Mouse (Mus musculus): ENCODE results near the gene Trappc3.
A peak's percentile ranks its signal among the peaks of the same experiment; 100 is the strongest.
"Not testable (repeated sequence)": the region's sequence is repeated elsewhere in the genome, so short reads cannot be mapped to it uniquely, and the experiment has no call there.

Gene Trappc3

DNA sequence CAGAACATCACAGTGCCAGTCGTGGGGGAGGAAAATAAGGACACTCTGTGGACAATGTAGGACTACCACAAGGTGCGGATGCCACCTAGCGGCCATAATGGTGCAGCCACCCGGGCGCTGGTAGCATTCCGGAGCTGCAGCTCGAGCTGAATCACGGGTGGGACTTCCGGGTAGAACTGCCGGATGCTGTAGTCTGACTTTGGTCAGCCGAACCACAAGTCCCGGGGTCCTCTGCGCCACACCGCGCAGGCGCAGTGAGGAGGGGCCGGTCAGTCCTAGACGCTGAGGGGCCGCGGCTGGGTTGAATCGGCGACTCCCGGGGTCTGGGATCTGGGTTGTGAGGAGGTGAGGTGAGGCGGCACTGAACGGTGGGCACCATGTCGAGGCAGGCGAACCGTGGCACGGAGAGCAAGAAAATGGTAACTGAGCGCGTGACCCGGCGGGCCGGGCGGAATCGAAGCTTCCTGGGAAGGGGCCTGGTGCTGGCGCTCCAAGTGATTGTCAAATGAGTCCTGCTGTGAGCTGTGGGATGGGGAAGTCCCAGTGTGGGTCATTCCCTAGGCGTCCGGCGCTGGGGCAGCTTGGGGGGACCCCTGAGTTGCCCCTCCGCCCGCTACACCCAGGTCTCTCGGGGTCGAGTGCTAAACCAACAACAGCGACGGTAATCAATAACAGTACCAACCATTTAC is at the start of gene Trappc3:
TSS of gene Trappc3 (plus strand) at position 207 of the 689 bp plus-strand sequence.
- peak; percentile 99 to 100 for DNase-seq

DNA sequence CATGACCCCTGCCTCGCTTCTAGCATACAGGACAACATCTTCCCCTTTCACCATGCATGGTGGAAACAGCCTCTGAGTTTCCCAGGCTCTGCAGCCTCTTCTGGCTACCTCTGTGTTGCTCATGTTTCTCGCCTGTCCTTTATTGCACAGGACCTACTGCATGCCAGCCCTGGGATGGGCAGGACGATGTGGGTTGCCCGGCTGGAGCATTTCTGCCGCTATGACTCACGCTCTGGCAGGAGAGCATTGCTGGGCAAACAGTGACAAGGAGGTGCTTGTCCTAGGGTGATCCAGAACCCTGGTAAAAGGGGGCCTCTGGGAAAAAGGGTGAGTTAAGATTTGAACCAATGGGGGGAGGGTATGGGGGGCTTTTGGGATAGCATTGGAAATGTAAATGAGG is 44.4 kb upstream of the Trappc3 start:
- peak; percentile 74 to 86 for DNase-seq

DNA sequence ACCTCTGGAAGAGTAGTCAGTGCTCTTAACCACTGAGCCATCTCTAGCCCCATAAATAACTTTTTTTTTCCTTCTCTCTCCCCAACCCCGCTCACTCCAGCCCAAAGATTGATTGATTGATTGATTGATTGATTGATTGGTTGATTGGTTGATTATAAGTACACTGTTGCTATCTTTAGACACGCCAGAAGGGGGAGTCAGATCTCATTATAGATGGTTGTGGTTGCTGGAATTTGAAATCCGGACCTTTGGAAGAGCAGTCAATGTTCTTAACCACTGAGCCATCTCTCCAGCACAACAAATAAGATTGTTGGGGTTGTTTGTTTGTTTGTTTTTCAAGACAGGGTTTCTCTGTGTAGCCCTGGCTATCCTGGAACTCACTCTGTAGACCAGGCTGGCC is 42.6 kb upstream of the Trappc3 start:
- DNase-seq: not testable (repeated sequence)

DNA sequence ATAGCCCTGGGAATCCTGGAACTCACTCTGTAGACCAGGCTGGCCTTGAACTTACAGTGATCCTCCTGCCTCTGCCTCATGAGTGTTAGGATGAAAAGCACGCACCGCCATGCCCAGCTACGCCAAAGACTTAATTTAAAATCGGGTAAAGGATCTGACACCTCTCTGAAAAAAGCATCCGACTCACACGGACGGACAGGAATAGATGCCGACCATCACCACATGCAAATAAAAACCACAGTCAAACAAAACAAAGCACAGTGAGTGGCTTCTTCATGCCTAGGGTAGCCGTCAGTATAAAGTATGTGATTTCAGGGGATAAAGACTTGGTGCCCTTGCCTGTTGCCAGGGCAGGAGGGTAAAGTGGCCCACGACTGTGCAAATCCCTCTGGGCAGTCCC is 42.1 kb upstream of the Trappc3 start:
- no peak for DNase-seq

DNA sequence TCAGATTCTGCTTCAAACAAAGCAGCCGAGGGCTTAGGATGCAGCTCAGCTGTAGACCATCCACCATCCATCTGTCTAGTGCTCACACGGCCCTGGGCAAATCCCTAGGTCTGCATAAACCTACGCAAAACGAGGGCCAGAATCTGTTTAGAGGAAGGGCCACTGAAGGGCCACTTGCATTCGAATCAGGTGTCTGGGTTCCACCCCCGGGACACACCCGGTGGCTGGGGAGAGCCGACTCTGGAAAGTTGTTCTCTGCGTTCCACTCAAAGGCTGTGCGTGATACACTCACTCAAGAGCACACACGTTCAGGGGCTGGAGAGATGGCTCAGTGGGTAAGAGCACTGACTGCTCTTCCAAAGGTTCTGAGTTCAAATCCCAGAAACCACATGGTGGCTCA is 39.5 kb upstream of the Trappc3 start:
- DNase-seq: no peak

DNA sequence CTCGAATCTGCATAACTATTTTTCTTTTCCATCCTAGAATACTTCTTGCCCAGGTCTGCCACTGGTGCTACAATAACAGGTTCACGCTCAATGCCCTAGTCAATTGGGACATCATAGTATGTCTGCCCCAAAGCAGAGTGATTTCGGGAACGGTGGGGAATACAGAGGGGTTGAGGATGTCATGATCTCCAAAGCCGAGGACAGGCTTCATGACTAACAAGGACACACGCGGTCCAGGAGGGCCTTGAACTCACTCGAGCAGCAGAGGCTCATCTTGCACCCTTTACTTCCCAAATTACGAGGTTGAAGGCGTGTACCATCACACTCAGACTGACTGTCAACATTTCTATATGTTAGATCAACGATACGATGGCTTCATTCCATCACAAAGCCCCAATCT is 35.5 kb upstream of the Trappc3 start:
- no peak for DNase-seq

DNA sequence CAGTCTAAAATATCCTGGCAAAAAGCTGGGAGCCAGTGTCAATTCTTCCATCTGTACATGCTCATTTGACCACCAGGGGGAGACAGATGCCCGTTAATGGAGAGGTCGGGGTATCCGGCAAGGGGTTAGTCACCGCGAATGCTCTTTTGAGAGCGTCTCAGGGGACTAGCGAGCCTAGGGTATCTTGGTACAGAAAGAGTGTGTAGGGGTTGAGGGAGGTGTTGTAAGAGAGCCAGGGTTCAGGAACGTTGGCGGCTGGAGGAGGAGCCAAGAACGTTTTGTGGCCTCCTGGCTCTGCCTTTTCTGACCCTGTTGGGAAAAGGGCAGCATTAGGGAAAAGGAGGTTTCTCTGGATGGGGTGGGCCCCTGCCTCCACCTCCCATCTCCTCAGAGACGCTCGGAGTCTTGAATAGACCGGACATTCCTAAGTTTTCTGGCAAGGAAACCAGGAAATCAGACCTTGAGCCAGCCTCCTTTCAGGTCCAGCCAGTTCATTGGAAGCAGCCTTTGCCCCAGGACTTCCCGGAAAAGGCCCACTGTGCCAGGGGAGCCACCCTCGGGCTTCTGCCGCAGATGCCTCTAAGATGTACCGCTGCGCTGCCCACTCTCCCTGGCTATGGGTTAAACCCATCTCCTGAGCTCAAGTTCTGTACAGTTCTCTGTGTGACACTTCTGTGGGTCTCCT is 34.9 kb upstream of the Trappc3 start:
- DNase-seq: peak; percentile 89 to 92

DNA sequence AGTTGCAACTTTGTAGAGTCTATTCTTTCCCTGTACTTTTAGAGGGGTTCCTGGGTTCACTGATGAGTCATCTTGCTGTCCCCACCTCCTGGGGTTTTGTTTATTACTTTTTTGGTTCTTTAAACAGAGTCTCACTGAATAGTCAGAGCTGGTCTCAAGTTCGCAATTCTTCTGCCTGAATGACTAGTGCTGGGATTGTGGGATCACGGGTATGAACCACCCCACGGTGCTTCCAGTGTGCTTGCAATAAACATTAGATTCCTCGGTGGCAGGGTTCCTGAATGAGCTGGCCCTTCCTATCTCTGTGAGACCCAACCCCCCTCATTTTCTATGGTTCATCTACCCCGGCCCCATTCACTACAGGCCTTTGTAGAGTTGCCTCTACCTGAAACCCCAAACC is 34.0 kb upstream of the Trappc3 start:
- DNase-seq: no peak

DNA sequence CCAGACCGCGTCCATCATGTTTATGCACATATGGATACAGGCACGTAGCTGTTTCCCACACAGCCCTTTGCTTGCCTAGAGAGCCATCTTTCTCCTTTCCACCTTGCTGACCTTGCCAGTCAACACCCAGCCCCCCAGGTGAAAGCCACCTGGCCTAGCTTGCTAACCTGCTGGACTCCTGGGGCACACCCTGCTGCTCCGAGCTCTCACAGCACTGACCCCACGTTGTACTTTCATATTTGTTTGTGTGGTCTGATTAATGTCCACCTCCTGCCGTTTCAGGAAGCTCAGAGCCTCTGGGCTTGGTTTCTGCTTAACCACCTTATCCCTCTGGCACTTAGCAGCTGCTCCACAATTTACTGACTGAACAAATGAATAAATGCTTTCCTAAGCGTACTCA is 32.2 kb upstream of the Trappc3 start:
- no peak for DNase-seq

DNA sequence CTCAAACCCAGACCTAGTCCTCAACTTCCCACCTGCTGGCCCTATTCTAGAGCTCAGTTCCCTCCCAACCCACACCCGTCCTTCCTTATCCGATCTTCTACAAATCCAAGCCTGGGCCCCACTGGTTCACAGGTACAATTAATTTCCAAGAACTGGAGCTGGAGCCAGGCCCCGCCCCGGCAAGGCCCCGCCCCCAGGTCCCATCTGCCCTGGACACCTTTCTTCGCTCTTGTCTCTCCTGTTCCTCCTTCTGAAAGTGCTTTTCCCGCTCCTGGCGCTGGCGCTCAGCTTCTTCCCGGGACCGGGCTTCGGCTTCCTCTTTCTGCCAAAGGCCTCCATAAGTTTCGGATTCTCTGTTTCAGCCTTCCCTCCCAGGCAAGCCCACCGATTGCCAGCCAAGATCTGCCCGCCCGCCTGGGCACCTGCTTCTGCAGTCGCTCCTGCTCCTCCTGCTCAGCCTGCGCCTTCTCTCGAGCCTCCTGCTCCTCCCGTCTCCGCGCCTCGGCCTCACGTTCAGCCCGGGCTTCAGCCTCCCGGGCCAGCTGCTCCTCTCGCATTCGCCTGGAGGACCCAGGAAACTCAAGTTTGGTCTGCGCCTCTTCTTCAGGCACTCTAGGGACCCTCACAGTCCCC is 28.3 kb upstream of the Trappc3 start:
- DNase-seq: no peak

DNA sequence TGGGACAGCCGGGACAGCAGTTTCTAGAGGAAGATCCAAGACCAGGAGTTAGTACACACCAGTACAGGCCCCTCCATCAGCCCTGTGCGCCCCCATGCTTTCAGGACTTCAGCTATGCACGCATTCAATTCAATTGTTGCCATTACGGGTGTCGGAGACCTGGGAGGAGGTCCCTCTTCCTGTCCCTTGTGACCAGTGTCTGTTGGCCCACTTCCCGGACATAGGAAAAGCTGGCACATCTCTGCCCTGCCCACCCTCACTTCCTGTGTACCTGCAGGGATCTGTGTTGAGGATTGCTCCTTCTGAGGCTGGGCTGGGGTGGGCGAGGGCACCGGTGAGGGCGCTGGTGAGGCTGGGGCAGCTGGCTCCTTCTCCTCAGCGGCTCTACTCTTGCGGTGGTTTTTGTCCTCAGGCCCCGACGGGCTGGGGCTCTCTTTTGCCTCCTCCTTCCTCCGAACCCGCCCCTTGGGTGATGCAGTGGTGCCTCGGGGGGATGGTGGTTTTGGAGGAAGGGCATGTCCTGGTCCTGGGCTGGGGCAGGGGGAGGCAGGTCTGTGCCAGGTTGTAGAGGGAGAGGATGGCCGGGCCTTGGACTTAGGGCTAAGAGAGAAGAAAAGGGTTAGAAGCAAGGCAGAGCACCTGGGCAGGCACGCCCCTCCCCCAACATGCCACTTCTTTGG is 27.5 kb upstream of the Trappc3 start:
- DNase-seq: peak; percentile 67 to 79

DNA sequence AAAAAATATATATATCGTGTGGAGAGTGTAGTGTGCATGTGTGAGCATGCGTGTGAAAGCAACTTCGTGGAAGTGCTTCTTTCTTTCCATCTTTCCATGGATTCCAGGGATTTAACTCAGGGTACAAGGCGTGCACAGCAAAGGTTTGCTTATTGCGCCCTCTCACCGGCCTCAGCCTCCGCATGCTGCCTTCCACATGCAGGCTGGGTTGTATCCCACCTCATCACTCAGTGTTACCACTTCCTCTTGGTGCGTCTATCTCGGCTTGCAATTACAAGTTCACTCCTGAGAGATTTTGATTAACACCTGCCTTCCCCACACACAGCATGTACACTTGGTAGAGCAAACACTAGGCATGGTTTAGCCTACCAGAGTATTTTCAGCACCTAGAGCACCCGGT is 26.9 kb upstream of the Trappc3 start:
- DNase-seq: no peak

DNA sequence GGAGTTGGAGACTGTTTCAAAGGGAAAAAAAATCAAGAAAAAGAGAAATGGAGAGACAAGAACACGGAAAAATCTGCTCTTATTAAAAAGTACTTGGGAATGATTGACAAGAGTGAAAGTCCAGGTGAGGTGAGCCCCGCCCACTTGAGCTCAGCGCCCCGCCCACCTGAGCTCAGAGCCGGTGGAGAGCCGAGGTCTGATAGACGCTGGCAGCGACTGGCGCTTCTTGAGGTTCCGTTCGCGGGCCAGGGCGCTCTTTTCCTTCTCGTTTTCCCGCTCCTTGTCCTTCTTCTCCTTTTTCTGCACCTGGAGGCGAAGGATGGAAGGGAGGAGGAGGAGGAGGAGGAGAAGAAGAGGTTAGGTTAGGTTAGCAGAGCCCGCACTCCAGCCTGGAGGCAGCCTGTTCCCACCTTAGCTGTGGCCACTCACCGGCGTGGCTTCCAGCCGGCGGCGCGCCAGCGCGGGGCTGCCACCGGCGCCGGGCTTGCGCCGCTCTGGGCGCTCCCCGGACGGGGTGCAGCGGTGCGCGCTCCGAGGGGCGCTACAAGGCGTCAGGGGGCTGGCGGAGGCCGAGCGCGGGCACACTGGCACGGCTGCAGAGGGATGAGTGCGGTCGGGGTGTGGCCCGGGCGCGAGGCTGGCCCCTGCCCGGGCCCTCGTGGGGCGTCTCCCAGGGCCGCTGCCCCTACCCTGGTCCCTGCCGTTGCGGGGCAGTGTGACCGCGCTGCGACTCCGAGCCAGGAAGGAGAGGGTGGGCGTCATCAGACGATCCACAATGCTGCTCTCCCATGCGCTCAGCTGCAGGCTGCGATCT is 25.5 kb upstream of the Trappc3 start:
- peak; percentile 84 to 87 for DNase-seq

DNA sequence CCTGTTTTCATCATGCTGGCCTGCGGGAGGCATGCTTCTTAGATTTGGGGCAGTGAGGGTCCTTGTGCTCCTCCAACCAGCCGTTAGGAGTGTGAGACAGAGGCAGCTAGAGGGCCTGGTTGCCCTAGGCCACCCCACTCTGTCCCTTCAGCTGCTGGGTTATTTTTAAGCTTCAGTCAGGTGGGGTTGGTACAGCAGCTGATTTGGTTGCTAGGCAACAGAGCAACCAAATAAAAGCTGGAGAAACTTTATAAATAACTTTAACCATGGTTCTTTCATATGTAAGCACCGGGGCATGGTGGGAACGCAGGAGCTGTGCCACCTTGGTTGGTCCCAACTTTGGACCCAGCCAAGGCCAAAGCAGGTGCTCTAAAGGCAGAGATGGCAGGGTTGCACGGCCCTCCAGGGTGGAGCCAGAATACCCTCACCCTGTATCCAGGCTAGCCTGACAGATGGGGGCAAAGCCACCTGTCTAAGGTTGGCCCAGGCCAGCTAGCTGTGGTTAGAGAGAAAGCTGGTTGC is 24.3 kb upstream of the Trappc3 start:
- DNase-seq: peak in 1 of 2 experiments; percentile 60

DNA sequence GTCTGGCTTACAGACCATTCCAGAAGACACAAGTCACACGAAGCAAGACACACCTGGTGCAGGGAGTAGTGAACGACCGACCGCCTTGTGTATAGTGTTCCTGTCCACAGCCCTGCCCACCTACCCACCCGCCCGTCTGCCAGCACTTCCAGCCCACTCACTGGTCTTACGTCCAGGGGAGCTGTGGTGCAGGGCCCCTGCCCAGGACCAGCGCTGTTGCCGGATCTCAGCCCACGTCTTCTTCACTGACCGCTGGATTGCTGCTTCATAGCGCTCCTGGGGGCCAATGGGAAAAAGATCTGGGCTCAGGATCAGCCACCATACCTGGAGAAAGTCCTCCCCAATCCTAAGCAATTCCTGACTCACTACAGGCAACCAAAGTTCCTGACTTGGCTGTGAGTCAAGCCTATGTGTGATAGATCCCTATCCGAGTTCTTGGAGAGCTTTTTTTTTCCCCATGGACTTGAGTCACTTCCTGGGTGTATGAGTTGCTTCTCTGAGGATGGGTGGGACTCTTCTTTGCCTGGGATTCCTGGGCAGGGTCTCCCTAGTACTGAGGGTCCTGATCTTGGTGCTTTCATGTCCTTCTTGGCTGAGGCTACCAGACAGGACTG is 22.2 kb upstream of the Trappc3 start:
- DNase-seq: no peak

DNA sequence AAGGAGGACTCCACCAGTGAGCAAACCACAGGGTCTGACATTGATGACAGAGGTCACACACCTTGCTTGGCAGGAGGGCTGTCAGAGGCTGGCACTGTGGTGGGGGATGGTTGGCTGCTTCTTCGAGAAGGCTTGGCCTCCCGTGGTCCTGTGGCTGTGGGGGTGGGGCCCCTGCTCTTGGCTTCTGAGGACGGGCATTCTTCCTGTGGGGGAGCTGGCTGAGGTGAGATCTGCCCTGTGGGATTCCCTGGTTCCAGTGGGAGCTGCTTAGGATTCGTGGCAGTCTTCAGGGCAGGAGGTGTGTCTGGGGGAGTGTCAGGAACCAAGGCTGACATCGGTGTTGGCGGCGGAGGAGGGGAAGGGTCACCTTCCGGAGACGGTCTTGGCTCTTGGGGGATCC is 20.2 kb upstream of the Trappc3 start:
- no peak for DNase-seq

DNA sequence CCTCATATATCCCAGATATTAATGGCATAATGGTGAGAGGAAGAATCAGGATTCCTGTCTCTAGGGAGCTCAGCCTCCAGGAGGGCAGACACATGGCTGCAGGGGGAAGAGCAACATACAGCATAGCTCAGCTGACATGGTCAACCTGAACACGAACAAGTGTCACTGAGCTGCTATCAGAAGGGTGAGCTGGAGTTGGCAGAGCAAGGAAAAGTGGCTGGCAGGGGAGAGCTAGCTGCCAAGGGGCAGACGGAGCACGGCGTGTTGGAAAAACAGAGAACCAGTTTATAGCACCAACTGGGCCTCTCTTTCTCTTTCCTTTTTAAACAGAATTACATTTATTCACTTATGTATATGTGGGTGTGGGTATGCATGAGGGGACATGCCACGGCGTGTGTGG is 19.6 kb upstream of the Trappc3 start:
- DNase-seq: no peak

DNA sequence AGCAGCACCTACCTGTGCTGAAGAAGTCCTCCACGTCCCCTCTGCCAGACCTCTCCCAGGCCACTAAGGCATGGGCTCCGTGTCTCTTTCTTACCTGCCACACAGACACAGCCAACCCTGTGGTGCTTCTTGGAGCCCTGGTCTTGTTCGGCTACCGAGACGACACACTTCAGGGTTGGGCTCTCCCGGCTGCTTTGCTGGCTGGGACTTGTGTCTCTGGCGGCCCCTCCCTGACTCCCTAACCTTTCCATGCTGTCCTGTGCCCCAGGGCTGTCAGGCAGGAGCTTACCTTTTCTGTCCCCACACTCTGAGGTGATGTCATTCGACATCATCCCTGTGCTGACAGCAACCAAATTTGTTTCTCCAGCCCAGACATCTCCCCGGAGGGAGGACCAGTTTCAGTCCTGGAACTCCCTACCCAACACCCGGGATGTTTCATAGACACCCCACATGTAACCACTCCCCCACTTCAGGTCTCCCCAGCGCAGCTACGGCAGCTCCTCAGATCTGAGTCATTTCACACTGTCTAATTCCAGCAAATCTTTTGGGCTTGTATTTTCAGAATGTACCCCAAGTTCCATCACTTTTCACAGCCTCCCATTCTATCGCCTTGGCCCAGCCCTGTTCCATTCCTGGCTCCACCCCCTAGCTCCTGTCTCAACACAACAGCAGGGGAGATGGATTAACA is 15.8 kb upstream of the Trappc3 start:
- DNase-seq: no peak

DNA sequence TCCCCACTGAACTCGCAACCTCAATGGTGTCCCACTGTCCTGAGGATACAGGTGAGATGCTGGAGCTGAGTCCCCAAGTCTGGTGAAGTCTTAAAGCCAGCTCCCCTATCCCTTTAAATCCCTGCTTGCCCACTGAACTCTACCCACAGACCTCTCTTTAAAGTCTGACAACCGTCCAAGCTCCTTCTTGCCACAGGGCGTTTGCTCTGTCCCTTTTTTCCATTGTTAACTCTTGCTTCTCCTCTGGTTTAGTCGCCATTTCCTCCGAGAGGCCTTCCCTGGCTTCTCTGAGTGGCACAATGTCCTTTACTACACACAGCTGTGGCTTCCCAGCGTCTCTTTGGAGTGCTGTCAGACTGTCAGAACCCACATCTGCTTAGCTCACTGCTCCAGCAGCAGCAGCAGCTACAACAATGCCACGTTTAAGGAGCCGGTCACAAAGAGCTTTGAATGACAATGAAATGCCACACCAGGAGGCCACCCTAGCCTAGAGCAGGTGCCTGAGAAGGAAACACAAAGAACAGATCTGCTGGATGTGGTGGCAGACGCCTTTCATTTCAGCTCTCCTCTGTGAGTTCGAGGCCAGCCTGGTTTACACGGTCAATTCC is 13.8 kb upstream of the Trappc3 start:
- DNase-seq: no peak

DNA sequence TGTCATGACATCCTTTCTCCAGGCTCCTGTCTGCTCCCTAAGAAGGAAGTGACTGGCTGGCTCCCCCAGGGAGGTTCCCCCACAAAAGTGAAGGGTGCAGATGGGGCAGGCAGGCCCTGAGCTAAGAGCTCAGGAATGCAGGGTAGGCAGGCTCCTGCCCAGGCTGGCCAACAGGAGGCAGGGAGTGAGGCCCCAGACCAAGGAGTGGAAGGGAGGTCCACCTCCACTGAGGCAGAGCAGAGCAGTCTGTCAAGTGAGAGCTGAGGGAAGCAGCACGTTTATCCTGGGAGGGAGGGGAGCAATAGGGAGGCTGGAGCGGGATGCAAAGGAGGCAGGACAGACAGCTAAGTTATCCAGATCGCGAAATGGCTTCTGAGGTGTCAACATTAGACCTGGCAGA is 11.5 kb upstream of the Trappc3 start:
- DNase-seq: no peak
